Mouse (Mus musculus): ENCODE measurements around the gene Rps6kc1.

Rps6kc1 gene

GRCm38 (mm10) chr1:190901082-190901481 lies 10.5 kb downstream of the Rps6kc1 start:
- peak; percentile 89 for DNase-seq (ENCODE audit: low read depth, low spot score)

GRCm38 (mm10) chr1:190898899-190899575 lies 12.5 kb downstream of the Rps6kc1 start:
- no peak for DNase-seq (ENCODE audit: low read depth, low spot score)

GRCm38 (mm10) chr1:190898186-190898585 lies 13.4 kb downstream of the Rps6kc1 start:
- no peak for DNase-seq (ENCODE audit: low read depth, low spot score)

- DNase-seq (ENCODE audit: low read depth, low spot score): no peak
Observed at GRCm38 (mm10) chr1:190893559-190894167, 17.9 kb downstream of the Rps6kc1 start.

GRCm38 (mm10) chr1:190888646-190889045 lies 22.9 kb downstream of the Rps6kc1 start:
- no peak for DNase-seq (ENCODE audit: low read depth, low spot score)

- DNase-seq (ENCODE audit: low read depth, low spot score): no peak
Observed at GRCm38 (mm10) chr1:190888031-190888430, 23.5 kb downstream of the Rps6kc1 start.

- DNase-seq (ENCODE audit: low read depth, low spot score): no peak
Observed at GRCm38 (mm10) chr1:190886014-190886413, 25.6 kb downstream of the Rps6kc1 start.

- peak; percentile 88 for DNase-seq (ENCODE audit: low read depth, low spot score)
Observed at GRCm38 (mm10) chr1:190881422-190881821, 30.1 kb downstream of the Rps6kc1 start.

- DNase-seq (ENCODE audit: low read depth, low spot score): no peak
Observed at GRCm38 (mm10) chr1:190880638-190881037, 30.9 kb downstream of the Rps6kc1 start.

GRCm38 (mm10) chr1:190875751-190876150 lies 35.8 kb downstream of the Rps6kc1 start:
- no peak for DNase-seq (ENCODE audit: low read depth, low spot score)

- DNase-seq (ENCODE audit: low read depth, low spot score): no peak
Observed at GRCm38 (mm10) chr1:190875089-190875488, 36.5 kb downstream of the Rps6kc1 start.

- DNase-seq (ENCODE audit: low read depth, low spot score): peak; percentile 13
Observed at GRCm38 (mm10) chr1:190871068-190871467, 40.5 kb downstream of the Rps6kc1 start.

- DNase-seq (ENCODE audit: low read depth, low spot score): no peak
Observed at GRCm38 (mm10) chr1:190869996-190870395, 41.6 kb downstream of the Rps6kc1 start.

- DNase-seq (ENCODE audit: low read depth, low spot score): peak; percentile 33
Observed at GRCm38 (mm10) chr1:190868790-190869189, 42.8 kb downstream of the Rps6kc1 start.

GRCm38 (mm10) chr1:190861626-190862025 lies 49.9 kb downstream of the Rps6kc1 start:
- DNase-seq (ENCODE audit: low read depth, low spot score): no peak

GRCm38 (mm10) chr1:190854465-190854864 lies 57.1 kb downstream of the Rps6kc1 start:
- peak; percentile 62 for DNase-seq (ENCODE audit: low read depth, low spot score)

GRCm38 (mm10) chr1:190849162-190849865 lies 62.3 kb downstream of the Rps6kc1 start:
- no peak for DNase-seq (ENCODE audit: low read depth, low spot score)

GRCm38 (mm10) chr1:190848676-190849075 lies 62.9 kb downstream of the Rps6kc1 start:
- no peak for DNase-seq (ENCODE audit: low read depth, low spot score)

GRCm38 (mm10) chr1:190846956-190847355 lies 64.6 kb downstream of the Rps6kc1 start:
- no peak for DNase-seq (ENCODE audit: low read depth, low spot score)

- no peak for DNase-seq (ENCODE audit: low read depth, low spot score)
Observed at GRCm38 (mm10) chr1:190846074-190846730, 65.4 kb downstream of the Rps6kc1 start.

- DNase-seq (ENCODE audit: low read depth, low spot score): no peak
Observed at GRCm38 (mm10) chr1:190845419-190845818, 66.2 kb downstream of the Rps6kc1 start.

- DNase-seq (ENCODE audit: low read depth, low spot score): no peak
Observed at GRCm38 (mm10) chr1:190844356-190844755, 67.2 kb downstream of the Rps6kc1 start.

Data from 3T3-L1 (cell line).